Mouse (Mus musculus) myocyte (in vitro differentiated cells): Measurements from ENCODE around the gene Klhl25.

Source experiments
- E2F4 ChIP-seq: IDR thresholded peaks from one replicate; pipeline ENCODE4 v1.6.1; 2011; ENCODE audit warnings: mild to moderate bottlenecking, control low read depth, moderate library complexity; ENCODE audit not compliant: insufficient read depth
- MAX ChIP-seq: IDR thresholded peaks from one replicate; pipeline ENCODE4 v1.6.1; 2011; ENCODE audit warnings: low read depth, mild to moderate bottlenecking, control low read depth
- MYOD1 ChIP-seq, 3 experiments: IDR thresholded peaks; one replicate each; pipeline ENCODE4 v1.6.1; 2011; ENCODE audit warnings: control low read depth in 2 of 3, low read depth in 2 of 3, mild to moderate bottlenecking in 2 of 3, moderate library complexity in 1 of 3; ENCODE audit not compliant: insufficient read length in 2 of 3, control insufficient read depth in 1 of 3
- MYOG ChIP-seq, 3 experiments: IDR thresholded peaks; one replicate each; pipeline ENCODE4 v1.6.1; 2011; ENCODE audit warnings: control low read depth in 2 of 3, low read depth in 2 of 3, mild to moderate bottlenecking in 2 of 3; ENCODE audit not compliant: insufficient read length in 2 of 3, control insufficient read depth in 1 of 3, insufficient read depth in 1 of 3
- POLR2A ChIP-seq: IDR thresholded peaks from one replicate; pipeline ENCODE4 v1.6.1; 2011; ENCODE audit warnings: low read depth, mild to moderate bottlenecking, control low read depth, moderate library complexity; ENCODE audit not compliant: insufficient read length
- POLR2AphosphoS2 ChIP-seq: IDR thresholded peaks from one replicate; pipeline ENCODE4 v1.6.1; 2011; ENCODE audit warnings: low read depth, control low read depth; ENCODE audit not compliant: insufficient read length
- TCF12 ChIP-seq: IDR thresholded peaks from one replicate; pipeline ENCODE4 v1.6.1; 2011; ENCODE audit warnings: mild to moderate bottlenecking, control low read depth; ENCODE audit not compliant: poor library complexity, insufficient read depth, severe bottlenecking
- TCF3 ChIP-seq: IDR thresholded peaks from one replicate; pipeline ENCODE4 v1.6.1; 2011; ENCODE audit warnings: low read depth, control low read depth; ENCODE audit not compliant: insufficient read length

DNA sequence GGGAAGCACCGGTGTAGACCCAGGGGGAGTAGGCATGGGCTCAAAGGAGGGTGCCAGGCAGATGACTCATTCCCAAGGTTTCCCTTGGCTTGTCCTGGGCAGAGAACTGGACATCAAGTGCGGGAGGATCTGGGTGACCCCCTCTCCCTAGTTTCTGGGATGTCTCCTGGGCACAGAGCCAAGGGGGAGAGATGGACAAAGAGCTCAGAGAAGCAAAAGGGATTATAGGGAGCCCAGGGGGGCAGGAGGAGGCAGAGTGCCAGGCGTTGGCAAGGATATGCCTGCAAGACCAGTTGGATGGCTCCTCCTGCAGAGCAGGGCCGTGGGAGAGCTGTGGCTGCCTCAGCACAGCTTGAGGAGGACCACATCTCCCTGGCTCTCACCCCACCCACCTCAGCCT lies 4.3 kb downstream of the Klhl25 start:
- TF ChIP-seq MYOG (IDR thresholded peaks at IDR 0.05; ENCODE audit: control insufficient read depth in 1 of 3, insufficient read depth in 1 of 3, insufficient read length in 2 of 3, low read depth in 2 of 3) (no peak), POLR2AphosphoS2 (no peak), E2F4 (no peak), TCF3 (no peak), MAX (no peak), TCF12 (no peak), POLR2A (no peak), MYOD1 (IDR thresholded peaks at IDR 0.05; ENCODE audit: control insufficient read depth in 1 of 3, insufficient read length in 2 of 3, low read depth in 2 of 3) (no peak)
